Mouse (Mus musculus) naive thymus-derived CD4-positive, alpha-beta T cell, adult 2 months (primary cell): Measurements from ENCODE around the gene Arhgef1.

Source experiments
- DNase-seq: peaks from one replicate; pipeline ENCODE4 v3.0.0-alpha.2; 2011; ENCODE audit warnings: low read depth

Gene Arhgef1

GRCm38 (mm10) chr7:24947316-24948048 is 44.8 kb downstream of the Arhgef1 start:
- no peak for DNase-seq

DNA sequence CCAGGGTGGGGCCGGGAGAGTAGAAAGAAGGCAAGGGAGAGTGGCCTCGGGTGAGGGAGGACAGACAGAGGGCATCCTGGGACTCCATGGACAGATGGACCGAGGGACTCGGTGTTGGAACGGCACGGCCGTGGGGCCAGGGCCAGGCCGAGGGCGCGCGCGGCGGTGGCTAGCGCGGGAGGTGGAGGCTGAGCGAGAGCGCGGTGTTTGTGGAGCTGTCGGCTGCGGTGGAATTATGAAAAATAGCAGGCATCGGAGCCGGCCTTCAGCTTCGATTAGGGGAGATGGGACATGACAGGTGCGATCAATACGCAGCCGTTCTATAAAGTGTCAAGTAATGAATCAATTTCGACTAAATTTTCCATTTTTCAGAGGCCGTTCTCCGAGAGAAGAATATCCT is 46.1 kb downstream of the Arhgef1 start:
- no peak for DNase-seq

GRCm38 (mm10) chr7:24949958-24950623 is 47.4 kb downstream of the Arhgef1 start:
- DNase-seq: peak; percentile 83

GRCm38 (mm10) chr7:24953966-24954365 is 51.3 kb downstream of the Arhgef1 start:
- no peak for DNase-seq

- DNase-seq: peak; percentile 48
These were observed 51.7 kb downstream of the Arhgef1 start for GRCm38 (mm10) chr7:24954450-24954849.

GRCm38 (mm10) chr7:24955226-24955625 is 52.5 kb downstream of the Arhgef1 start:
- no peak for DNase-seq

DNA sequence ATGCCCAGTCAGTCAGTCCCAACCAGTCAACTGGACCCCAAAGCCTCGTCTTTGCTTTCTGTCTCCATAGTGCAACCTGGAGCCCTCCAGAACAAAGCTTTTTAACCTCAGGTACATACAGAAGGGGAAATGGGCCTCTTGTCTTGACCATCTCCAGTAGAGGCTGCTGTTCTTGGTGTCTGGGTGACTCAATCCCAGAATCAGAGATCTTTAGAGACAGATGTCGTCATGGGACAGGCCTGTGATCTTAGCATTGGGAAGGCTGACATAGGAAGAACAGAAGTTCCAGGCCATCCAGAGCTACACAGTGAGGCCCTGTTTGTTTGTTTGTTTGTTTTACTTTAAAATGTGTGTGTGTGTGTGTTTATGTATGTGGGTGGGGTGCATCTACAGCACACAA is 61.6 kb downstream of the Arhgef1 start:
- DNase-seq: peak; percentile 12

DNA sequence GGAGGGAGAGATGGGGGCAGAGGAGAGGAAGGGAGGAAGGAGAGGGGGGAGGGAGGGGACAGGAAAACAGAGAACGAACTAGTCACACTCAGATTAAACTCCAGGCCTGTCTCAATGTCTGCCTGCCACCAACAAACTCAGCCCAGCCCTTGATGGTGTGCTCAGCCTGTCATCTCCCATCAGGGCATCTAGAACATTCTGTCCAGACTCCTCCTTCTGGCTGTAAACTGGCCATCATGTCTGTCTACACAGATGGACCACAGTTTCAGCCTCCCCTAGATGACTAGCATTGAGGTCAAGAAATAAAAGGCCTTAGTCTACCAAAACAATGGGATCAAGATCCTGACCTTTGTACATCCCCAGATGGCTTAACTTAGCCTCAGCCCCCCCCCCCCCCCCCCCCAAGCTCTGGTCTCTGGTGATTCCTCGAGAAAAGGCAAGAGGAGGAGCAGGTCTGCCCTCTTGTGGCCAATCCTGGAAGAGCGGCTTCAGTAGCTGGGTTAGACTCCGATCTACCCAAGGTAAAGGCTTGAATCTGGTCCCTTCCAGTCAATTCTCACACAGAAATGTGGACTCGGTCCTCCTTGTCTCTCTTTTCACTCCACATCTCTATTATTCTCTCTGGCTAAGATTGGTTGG is 62.3 kb downstream of the Arhgef1 start:
- DNase-seq: peak; percentile 92

GRCm38 (mm10) chr7:24967966-24968365 is 65.3 kb downstream of the Arhgef1 start:
- no peak for DNase-seq

DNA sequence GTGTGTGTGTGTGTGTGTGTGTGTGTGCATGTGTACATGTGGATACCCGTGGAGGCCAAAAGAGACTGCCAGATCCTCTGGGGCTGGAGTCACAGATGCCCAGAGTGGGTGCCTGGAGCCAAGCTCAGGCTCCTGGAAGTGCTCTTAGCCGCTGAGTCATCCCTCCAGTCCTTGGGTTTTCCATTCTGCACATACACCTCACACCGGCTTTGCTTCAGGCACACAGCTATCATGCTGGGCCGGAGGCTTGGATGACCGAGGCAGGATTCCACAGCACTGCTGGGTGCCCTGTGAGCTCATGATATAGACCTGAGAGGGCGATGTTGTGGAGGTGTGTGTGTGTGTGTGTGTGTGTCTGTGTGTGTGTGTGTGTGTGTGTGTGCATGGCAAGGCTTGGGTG is 65.8 kb downstream of the Arhgef1 start:
- DNase-seq: no peak

DNA sequence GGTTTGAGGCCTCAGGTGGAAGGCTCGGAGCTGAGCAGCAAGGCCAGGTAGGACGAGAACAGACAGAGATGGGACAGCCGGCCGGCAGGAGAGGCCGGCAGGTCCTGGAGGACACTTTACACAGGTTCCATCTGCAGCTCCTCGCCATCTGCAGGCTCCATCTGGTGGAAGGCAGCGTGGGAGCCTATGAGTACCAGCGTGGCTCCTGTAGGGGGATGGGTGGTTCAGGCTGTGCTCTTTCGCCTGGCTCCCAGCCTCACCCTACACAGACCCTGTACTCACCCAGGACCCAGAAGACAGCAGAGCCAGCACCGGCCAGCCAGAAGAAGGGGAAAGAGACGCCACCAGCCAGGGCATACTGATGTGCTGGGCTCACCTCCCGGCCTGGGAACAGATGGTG is 67.1 kb downstream of the Arhgef1 start:
- no peak for DNase-seq

GRCm38 (mm10) chr7:24970341-24970740 is 67.6 kb downstream of the Arhgef1 start:
- no peak for DNase-seq

DNA sequence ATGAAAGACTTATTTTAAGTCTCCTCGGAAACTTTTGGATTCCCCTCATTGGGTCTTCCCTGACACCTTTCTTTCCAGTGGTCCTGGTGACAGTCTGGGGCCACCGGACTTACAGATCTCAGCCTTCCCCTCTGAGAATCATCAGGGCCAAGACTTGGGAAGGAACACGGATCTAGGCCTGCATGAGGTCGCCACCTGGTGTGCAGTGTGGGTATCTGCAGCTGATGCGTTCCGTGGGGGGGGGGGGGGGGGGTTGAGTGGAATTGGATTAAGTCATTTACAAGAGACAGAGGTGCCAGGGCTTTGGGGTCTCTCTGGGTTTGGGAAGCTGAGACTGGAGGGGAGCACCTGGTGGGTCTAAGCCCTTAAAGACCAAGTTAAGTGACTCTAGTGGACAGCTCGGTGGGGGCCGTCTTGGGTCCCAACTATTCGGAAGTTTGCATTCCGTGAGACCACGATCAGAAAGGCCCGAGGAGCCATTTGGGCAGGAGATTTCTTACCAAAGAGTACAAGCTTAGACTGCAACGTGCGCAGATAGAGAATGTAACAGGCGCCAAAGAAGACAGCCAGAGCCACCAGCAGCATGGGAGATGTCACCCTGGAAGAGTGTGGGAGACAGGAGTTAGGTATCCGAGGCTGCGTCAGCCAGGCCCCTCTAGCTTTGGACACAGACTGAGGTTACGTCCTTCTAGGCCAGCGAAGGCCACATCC is 68.7 kb downstream of the Arhgef1 start:
- peak; percentile 81 for DNase-seq

DNA sequence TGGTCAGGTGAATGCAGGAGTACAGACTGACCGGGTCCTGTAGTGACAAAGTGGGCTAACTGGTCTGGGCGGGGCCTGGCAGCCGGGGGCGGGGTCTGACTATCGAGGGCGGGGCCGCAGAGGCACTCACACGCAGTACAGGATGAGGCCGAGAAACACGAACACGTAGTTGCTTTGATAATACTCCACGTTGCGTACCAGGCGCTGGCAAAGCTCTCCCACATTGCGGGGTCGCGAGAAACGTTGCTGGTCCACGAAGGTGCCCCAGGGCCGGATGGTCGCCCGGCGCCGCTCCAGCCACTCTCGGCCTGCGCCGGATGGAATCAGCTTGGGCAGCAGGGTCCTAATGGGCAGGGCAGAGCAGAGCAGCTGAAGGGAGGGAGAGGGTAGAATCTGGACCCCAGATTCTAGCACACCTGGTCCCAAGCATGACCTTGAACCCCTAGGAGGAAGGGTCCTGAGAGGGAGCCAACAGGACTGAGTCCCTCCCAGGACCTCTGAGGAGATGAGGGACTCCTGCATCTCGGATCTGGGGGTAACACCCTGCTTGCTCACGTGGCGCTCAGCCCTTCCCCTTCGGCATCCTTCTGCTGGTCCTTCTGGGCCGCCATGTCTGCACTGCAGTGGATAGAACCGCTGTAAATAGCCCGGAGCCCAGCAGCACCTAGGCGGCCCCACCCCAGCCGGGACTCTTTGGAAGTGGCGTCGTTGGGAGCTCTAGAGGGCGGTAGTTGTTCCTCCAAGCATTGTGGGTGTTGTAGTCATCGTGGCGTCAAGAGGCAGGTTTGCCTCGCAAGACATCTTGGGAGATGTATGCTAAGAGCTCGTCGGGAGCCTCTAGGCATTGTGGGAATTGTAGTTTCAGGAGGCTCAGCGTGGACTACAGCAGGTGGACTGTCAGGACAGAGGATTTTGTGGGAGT is 69.5 kb downstream of the Arhgef1 start, which contains the start of gene Rabac1:
Gene Rabac1, minus strand, starts transcription at position 783 of the 922 bp plus-strand sequence.
- peak; percentile 94 for DNase-seq

GRCm38 (mm10) chr7:24973208-24973607 is 70.5 kb downstream of the Arhgef1 start:
- no peak for DNase-seq

- no peak for DNase-seq
These were observed 71.2 kb downstream of the Arhgef1 start for GRCm38 (mm10) chr7:24973902-24974301.

DNA sequence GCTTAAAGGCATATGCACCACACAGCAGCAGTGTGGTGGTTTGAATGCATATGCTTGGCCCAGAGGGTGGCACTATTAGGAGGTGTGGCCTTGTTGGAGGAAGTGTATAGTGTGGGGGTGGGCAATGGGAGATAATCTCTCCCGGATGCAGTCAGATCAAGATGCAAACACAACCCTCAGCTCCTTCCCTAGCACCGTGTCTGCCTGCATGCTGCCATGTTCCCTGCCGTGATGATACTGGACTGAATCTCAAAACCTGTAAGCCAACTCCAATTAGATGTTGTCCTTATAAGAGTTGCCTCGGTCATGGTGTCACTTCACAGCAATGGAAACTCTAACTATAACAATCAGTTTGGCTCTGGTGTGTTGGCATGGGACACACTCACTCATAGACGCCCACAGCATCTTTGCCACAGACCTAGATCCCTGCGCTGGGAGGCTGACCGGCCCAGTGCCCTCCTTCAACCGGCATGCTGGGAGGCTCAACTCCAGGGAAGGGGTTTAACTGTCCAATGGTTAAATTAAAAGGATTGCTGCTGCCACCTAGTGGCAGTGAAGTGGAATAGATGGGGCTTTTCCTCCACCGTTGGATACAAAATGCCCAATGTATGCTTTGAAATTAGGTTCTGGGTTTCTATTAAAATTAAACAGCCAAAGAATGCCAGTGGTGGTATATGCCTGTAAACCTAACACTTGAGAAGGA is 72.3 kb downstream of the Arhgef1 start:
- peak; percentile 81 for DNase-seq
